ENCODE assay signal across 8 mouse cellular contexts in the genomic region with DNA sequence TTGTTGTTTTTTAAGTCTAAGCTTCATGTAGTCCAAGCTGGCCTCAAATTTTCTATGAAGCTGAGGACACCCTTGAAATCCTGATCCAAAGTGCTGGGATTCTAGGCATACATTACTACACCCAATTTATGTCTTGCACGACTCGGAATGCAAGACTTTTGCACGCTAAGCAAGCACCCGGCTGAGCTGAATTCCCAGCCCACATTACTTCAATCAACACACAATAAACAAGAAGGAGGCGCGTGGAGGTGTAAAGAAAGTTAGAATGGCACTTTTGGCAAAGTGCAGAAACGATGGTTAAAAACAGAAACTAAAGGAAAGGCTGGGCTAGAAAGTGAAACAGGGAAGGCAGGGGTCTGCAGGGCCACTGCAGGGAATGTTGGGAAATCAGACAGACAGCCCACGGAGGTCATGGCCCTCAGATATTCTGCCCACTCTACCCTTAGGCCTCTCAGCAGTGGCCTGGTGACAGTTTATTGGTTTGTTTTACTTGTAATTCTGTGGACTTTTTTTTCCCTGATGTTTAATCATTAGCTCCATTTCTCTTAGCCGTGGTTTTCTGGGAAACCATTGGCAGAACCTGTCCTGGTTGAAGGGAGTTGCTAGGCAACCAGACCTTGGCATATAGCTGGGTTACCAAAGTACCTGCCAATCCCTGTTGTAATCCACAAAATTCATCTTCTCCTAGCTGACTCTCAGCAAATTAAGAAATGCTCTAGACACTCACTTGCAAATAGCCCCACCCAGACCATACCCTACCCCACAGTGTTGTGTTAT.
DNase-seq lines count a peak whose midpoint lies in the region; ATAC-seq and TF ChIP-seq lines count a peak whose summit lies in the region.
"Had no signal": no experiment of that assay in that cellular context is flagged by ENCODE, and none has a peak within 500 bp of the region (broad histone marks: within the 10 kb centered on the region; RNA-seq: fewer than 3 reads in every experiment).

No protein-coding gene starts in this region.

- TF ChIP-seq CTCF in lung, embryonic 14.5 days (IDR thresholded peaks at IDR 0.05; ENCODE audit: low read depth) = no peak
- no peak for TF ChIP-seq CTCF in midbrain, postnatal 0 days (IDR thresholded peaks at IDR 0.05)

- no peak overlapping the region for H3K4me3 ChIP-seq in lung, embryonic 14.5 days (ENCODE audit: low read depth, low read length)
- no peak overlapping the region for H3K4me3 ChIP-seq in midbrain, postnatal 0 days (ENCODE audit: low read depth, low read length)
- H3K4me3 ChIP-seq: heart, embryonic 13.5 days had no signal

- H3K9me3 ChIP-seq in lung, embryonic 14.5 days (ENCODE audit: low read depth, low read length) = no peaks in the 10 kb centered on the region
- no peaks in the 10 kb centered on the region for H3K9me3 ChIP-seq in midbrain, postnatal 0 days (ENCODE audit: low read length)
- H3K9me3 ChIP-seq: heart, embryonic 13.5 days had no signal

- H3K9ac ChIP-seq in lung, embryonic 14.5 days = no peak overlapping the region
- H3K9ac ChIP-seq in midbrain, postnatal 0 days (replicated peaks; ENCODE audit: low read length, poor library complexity, severe bottlenecking) = no peak overlapping the region
- H3K9ac ChIP-seq: heart, embryonic 13.5 days had no signal

- WGBS in lung, embryonic 14.5 days = 42% methylated on average over 9 of the region's 9 CpGs
- WGBS in large intestine, adult 2 months = 27% methylated on average over 9 of the region's 9 CpGs
- 53% methylated on average over 9 of the region's 9 CpGs for WGBS in midbrain, postnatal 0 days

- no peaks in the 10 kb centered on the region for H3K27me3 ChIP-seq in lung, embryonic 14.5 days (ENCODE audit: insufficient read depth, low read length)
- no peaks in the 10 kb centered on the region for H3K27me3 ChIP-seq in midbrain, postnatal 0 days (ENCODE audit: insufficient read depth, low read length)
- H3K27me3 ChIP-seq: heart, embryonic 13.5 days had no signal

- H3K36me3 ChIP-seq in lung, embryonic 14.5 days (ENCODE audit: insufficient read depth) = no peaks in the 10 kb centered on the region
- no peaks in the 10 kb centered on the region for H3K36me3 ChIP-seq in midbrain, postnatal 0 days (ENCODE audit: insufficient read depth, low read length)
- H3K36me3 ChIP-seq: heart, embryonic 13.5 days had no signal

- no peak for ATAC-seq in lung, embryonic 14.5 days (ENCODE audit: insufficient read depth)
- ATAC-seq in granulocyte monocyte progenitor cell, adult 5-6 weeks (replicated peaks; ENCODE audit: poor library complexity, severe bottlenecking) = peak; percentile 63
- ATAC-seq in midbrain, postnatal 0 days (ENCODE audit: low FRiP score) = no peak

- DNase-seq in lung, embryonic 14.5 days = peak; percentile 42
- no peak for DNase-seq in lung, postnatal 4 days
- DNase-seq in large intestine, adult 2 months (ENCODE audit: low read depth, low spot score) = peak; percentile 56
- DNase-seq in midbrain, postnatal 0 days (ENCODE audit: low spot score) = peak; percentile 52
- DNase-seq in ovary, postnatal 14 days (ENCODE audit: low spot score) = no peak
- no peak for DNase-seq in gastrocnemius, postnatal 36 days

- intact Hi-C loops in gastrocnemius, postnatal 36 days (cut with DNase I) = no loop called here

- no peaks in the 10 kb centered on the region for H3K4me1 ChIP-seq in lung, embryonic 14.5 days (ENCODE audit: insufficient read depth)
- 0 out of 2 replicates have a peak, but pooled peaks cover 5% of the 10 kb centered on the region for H3K4me1 ChIP-seq in midbrain, postnatal 0 days (ENCODE audit: insufficient read depth, low read length)
- H3K4me1 ChIP-seq: heart, embryonic 13.5 days had no signal

- no peak overlapping the region for H3K27ac ChIP-seq in lung, embryonic 14.5 days (ENCODE audit: low read depth)
- no peak overlapping the region for H3K27ac ChIP-seq in midbrain, postnatal 0 days (ENCODE audit: low read depth, low read length)
- H3K27ac ChIP-seq: heart, embryonic 13.5 days had no signal

- peak overlapping the region; percentile 33 for H3K4me2 ChIP-seq in lung, embryonic 14.5 days
- H3K4me2 ChIP-seq in midbrain, postnatal 0 days (ENCODE audit: low read depth, low read length, poor library complexity, severe bottlenecking) = no peak overlapping the region
- H3K4me2 ChIP-seq: heart, embryonic 13.5 days had no signal

Comparison
In these comparisons a context has a peak if more than half of its experiments do, and no peak if none do; other contexts are left out.
1. DNase-seq: peak in lung, embryonic 14.5 days (single experiment), large intestine, adult 2 months (single experiment) and midbrain, postnatal 0 days (single experiment); none in lung, postnatal 4 days (0 of 2), ovary, postnatal 14 days (single experiment) and gastrocnemius, postnatal 36 days (0 of 2).